In the genomic region with DNA sequence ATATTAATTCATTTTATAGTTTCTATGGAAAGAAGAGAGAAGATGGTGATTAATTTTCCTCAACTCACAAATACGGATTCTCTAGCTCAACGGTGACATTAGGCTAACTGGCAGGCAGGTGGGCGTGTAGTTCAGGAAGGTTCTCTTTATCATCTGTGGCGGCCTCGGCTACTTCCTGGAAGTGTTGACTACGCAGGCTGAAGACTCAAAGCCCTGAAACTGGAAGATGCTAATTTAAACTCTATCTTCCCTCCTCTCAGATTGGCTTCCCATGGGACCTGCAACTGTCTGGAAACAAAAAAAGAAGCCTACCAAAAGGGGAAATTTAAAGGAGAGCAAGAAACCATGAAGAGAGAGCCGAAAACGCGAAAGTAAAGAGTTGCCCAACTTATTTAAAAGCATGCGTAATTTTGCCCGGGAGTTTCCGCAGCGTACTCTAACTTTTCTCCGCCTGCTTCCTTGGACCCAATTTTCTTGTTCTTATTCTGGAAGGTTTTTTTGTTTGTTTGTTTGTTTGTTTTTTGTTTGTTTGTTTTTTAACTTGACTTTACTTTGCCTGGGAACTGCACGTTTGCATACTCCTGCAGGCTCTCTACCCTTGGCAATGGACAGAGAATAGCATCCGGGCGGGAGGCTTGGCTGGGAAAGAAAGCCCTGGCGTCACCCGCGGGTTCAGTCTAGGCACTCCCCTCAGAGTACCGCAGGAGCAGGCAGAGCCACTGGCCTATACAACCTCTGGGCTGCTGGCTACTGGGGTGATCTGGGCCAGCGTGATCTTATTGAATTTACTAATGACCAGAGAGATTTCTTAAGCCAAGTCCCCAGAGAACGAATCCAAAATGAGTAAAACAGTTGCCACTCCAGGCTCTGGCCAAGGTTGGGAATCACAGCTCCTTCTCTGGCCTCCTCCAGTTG, we compare ENCODE assay signal across 18 mouse cellular contexts. TPM values are rescaled to one million over a fixed set of nuclear protein-coding genes. Genes with fewer than 3 reads are reported as not detected.
DNase-seq lines count a peak whose midpoint lies in the region; ATAC-seq and TF ChIP-seq lines count a peak whose summit lies in the region.
"Had no signal": no experiment of that assay in that cellular context is flagged by ENCODE, and none has a peak within 500 bp of the region (broad histone marks: within the 10 kb centered on the region; RNA-seq: fewer than 3 reads in every experiment).

No protein-coding gene starts in this region.

- 0 out of 2 replicates have a peak overlapping the region, but pooled peaks have one; percentile 14 for H3K4me2 ChIP-seq in heart, embryonic 11.5 days
- peak overlapping the region; percentile 82 for H3K4me2 ChIP-seq in CH12.LX (ENCODE audit: insufficient read depth, low read depth, poor library complexity, severe bottlenecking)
- no peak overlapping the region for H3K4me2 ChIP-seq in heart, postnatal 0 days (ENCODE audit: low read depth, low read length)
- H3K4me2 ChIP-seq: forebrain, embryonic 12.5 days; heart, embryonic 15.5 days; liver, embryonic 13.5 days had no signal

- no peak overlapping the region for H3K4me3 ChIP-seq in heart, embryonic 11.5 days (ENCODE audit: low read depth, low read length)
- peak overlapping the region in 1 of 3 experiments; percentile 32 for H3K4me3 ChIP-seq in CH12.LX (replicated peaks in 1 of 3; ENCODE audit: low read depth in 2 of 3, low read length in 2 of 3, poor library complexity in 1 of 3)
- H3K4me3 ChIP-seq in heart, postnatal 0 days (ENCODE audit: low read depth, low read length), result no peak overlapping the region
- H3K4me3 ChIP-seq: forebrain, embryonic 12.5 days; heart, embryonic 15.5 days; liver, embryonic 13.5 days had no signal

- intact Hi-C loops in heart, postnatal 25 days (cut with DNase I), result no loop called here

- no peak for DNase-seq in heart, postnatal 25 days (ENCODE audit: low spot score)
- DNase-seq in CH12.LX (ENCODE audit: extremely low read depth) (peak; percentile 75), ZHBTc4 (ENCODE audit: low read depth, low spot score) (peak; percentile 50)
- peak; percentile 18 for DNase-seq in heart, postnatal 0 days (ENCODE audit: low spot score)
- no peak for DNase-seq in layer of hippocampus, adult 9-10 months (ENCODE audit: low spot score)
- DNase-seq in right cerebral cortex, adult 18-20 months, result no peak
- DNase-seq in left cerebral cortex, adult 9 months (ENCODE audit: low spot score in 2 of 2), result no peak
- DNase-seq: B cell, adult 2 months; cerebellum, adult 8-10 months; kidney, adult 9 months; liver, embryonic 13.5 days; lung, postnatal 10 days had no signal

- no peaks in the 10 kb centered on the region for H3K36me3 ChIP-seq in heart, embryonic 11.5 days (ENCODE audit: control insufficient read depth, insufficient read depth, low read length)
- no peaks in the 10 kb centered on the region for H3K36me3 ChIP-seq in CH12.LX (replicated peaks in 1 of 2; ENCODE audit: control insufficient read depth in 1 of 2, insufficient read depth in 1 of 2, low read length in 1 of 2)
- no peaks in the 10 kb centered on the region for H3K36me3 ChIP-seq in heart, postnatal 0 days (replicated peaks; ENCODE audit: control insufficient read depth, insufficient read depth, low read length)
- H3K36me3 ChIP-seq: forebrain, embryonic 12.5 days; heart, embryonic 15.5 days; liver, embryonic 13.5 days had no signal

- in situ Hi-C loops in CH12.LX (cut with MboI; ENCODE audit: low pct_ligation_motif_present, low pct_unique_long_range_greater_than_20kb, low sequenced_read_pairs), result no loop called here

- dilution Hi-C loops in CH12.LX (cut with MboI; ENCODE audit: extremely low pct_ligation_motif_present, extremely low pct_unique_long_range_greater_than_20kb, low sequenced_read_pairs), result no loop called here

- peak; percentile 40; the same call in 1 of the 2 replicates for TF ChIP-seq EP300 in CH12.LX (IDR thresholded peaks at IDR 0.05; ENCODE audit: low read length)
- no peak for TF ChIP-seq EP300 in heart, postnatal 0 days (IDR thresholded peaks at IDR 0.05; ENCODE audit: low read depth)

- ATAC-seq in heart, embryonic 11.5 days (replicated peaks; ENCODE audit: insufficient number of reproducible peaks, low FRiP score, low TSS enrichment), result no peak
- no peak for ATAC-seq in heart, postnatal 0 days (ENCODE audit: insufficient read depth, low read depth)

- H3K4me1 ChIP-seq in heart, embryonic 11.5 days (ENCODE audit: control insufficient read depth, insufficient read depth, low read length), result peaks cover 46% of the 10 kb centered on the region
- peaks cover 0 to 24% of the 10 kb centered on the region in 2 experiments; a peak in 2 of 4 replicates for H3K4me1 ChIP-seq in CH12.LX (ENCODE audit: control insufficient read depth in 1 of 2, insufficient read depth in 2 of 2)
- H3K4me1 ChIP-seq in heart, postnatal 0 days (ENCODE audit: control insufficient read depth, insufficient read depth), result peaks cover 31% of the 10 kb centered on the region
- H3K4me1 ChIP-seq: liver, embryonic 13.5 days had no signal

- WGBS in heart, embryonic 11.5 days (ENCODE audit: insufficient replicate concordance), result 21% methylated on average over 23 of the region's 23 CpGs
- 42% methylated on average over 23 of the region's 23 CpGs for WGBS in heart, postnatal 0 days

- H3K27ac ChIP-seq in heart, embryonic 11.5 days (ENCODE audit: low read depth, low read length), result no peak overlapping the region
- no peak overlapping the region for H3K27ac ChIP-seq in CH12.LX (ENCODE audit: insufficient read depth, low read depth)
- H3K27ac ChIP-seq in heart, postnatal 0 days (ENCODE audit: low read depth), result no peak overlapping the region
- H3K27ac ChIP-seq: forebrain, embryonic 12.5 days; heart, embryonic 15.5 days; liver, embryonic 13.5 days had no signal

- no peaks in the 10 kb centered on the region for H3K9me3 ChIP-seq in heart, embryonic 11.5 days (replicated peaks; ENCODE audit: control insufficient read depth, low read length)
- H3K9me3 ChIP-seq in CH12.LX (replicated peaks; ENCODE audit: low read length), result no peaks in the 10 kb centered on the region
- no peaks in the 10 kb centered on the region for H3K9me3 ChIP-seq in heart, postnatal 0 days (replicated peaks; ENCODE audit: control insufficient read depth, low read length)
- H3K9me3 ChIP-seq: forebrain, embryonic 12.5 days; heart, embryonic 15.5 days; liver, embryonic 13.5 days had no signal

- no peaks in the 10 kb centered on the region for H3K79me2 ChIP-seq in CH12.LX (replicated peaks; ENCODE audit: control insufficient read depth, extremely low read depth, insufficient read depth, poor library complexity, severe bottlenecking)

- no peak for TF ChIP-seq CTCF in CH12.LX (conservative IDR thresholded peaks at IDR 0.05 in 1 of 2, IDR thresholded peaks at IDR 0.05 in 1 of 2; ENCODE audit: low read depth in 2 of 2, low read length in 2 of 2)
- TF ChIP-seq CTCF in heart, postnatal 0 days (IDR thresholded peaks at IDR 0.05; ENCODE audit: low read depth), result no peak

- H3K27me3 ChIP-seq in heart, embryonic 11.5 days (ENCODE audit: control insufficient read depth, insufficient read depth, low read length), result no peaks in the 10 kb centered on the region
- no peaks in the 10 kb centered on the region for H3K27me3 ChIP-seq in CH12.LX (replicated peaks)
- 0 out of 2 replicates have a peak, but pooled peaks cover 8% of the 10 kb centered on the region for H3K27me3 ChIP-seq in heart, postnatal 0 days (ENCODE audit: control insufficient read depth, insufficient read depth, low read length)

- H3K9ac ChIP-seq in heart, embryonic 11.5 days (ENCODE audit: low read depth, low read length), result no peak overlapping the region
- no peak overlapping the region for H3K9ac ChIP-seq in CH12.LX (ENCODE audit: insufficient read depth, low read depth)
- no peak overlapping the region for H3K9ac ChIP-seq in heart, postnatal 0 days (replicated peaks; ENCODE audit: low read depth, low read length)
- H3K9ac ChIP-seq: forebrain, embryonic 12.5 days; heart, embryonic 15.5 days; liver, embryonic 13.5 days had no signal

- no peak for TF ChIP-seq RAD21 in CH12.LX (IDR thresholded peaks at IDR 0.05; ENCODE audit: low read depth, low read length)

- TF ChIP-seq POLR2A in CH12.LX (IDR thresholded peaks at IDR 0.05; ENCODE audit: low read depth, low read length), result no peak

TF ChIP-seq in CH12.LX, 34 proteins besides CTCF, POLR2A, EP300 and RAD21:
- TF ChIP-seq E2F4 (IDR thresholded peaks at IDR 0.05; ENCODE audit: insufficient replicate concordance, low read depth, low read length), result no peak
- TF ChIP-seq BHLHE40 (IDR thresholded peaks at IDR 0.05; ENCODE audit: low read depth, low read length), result peak; percentile 5; the same call in 1 of the 2 replicates
- TF ChIP-seq ETS1 (conservative IDR thresholded peaks at IDR 0.05; ENCODE audit: low read depth, low read length), result 0 out of 2 replicates have a peak, but pooled peaks have one; percentile 16
- no peak for TF ChIP-seq MAZ (IDR thresholded peaks at IDR 0.05; ENCODE audit: low read depth, low read length)
- TF ChIP-seq ZMIZ1 (IDR thresholded peaks at IDR 0.05; ENCODE audit: low read depth, low read length), result no peak
- 0 out of 2 replicates have a peak, but pooled peaks have one; percentile 18 for TF ChIP-seq IRF4 (IDR thresholded peaks at IDR 0.05; ENCODE audit: low read depth, low read length)
- TF ChIP-seq ZNF384 (IDR thresholded peaks at IDR 0.05; ENCODE audit: low read depth, low read length), result peak; percentile 24; the same call in 1 of the 2 replicates
- no peak for TF ChIP-seq JUN (IDR thresholded peaks at IDR 0.05; ENCODE audit: insufficient read depth, low read depth, low read length)
- no peak for TF ChIP-seq UBTF (IDR thresholded peaks at IDR 0.05; ENCODE audit: low read depth, low read length)
- no peak for TF ChIP-seq NRF1 (IDR thresholded peaks at IDR 0.05; ENCODE audit: low read depth, low read length)
- TF ChIP-seq ELF1 (IDR thresholded peaks at IDR 0.05; ENCODE audit: low read depth, low read length), result peak; percentile 75
- TF ChIP-seq MYC (IDR thresholded peaks at IDR 0.05; ENCODE audit: low read depth, low read length), result no peak
- TF ChIP-seq ZC3H11A (IDR thresholded peaks at IDR 0.05; ENCODE audit: low read depth, low read length), result no peak
- no peak for TF ChIP-seq KAT2A (IDR thresholded peaks at IDR 0.05; ENCODE audit: insufficient replicate concordance, low read length)

RNA-seq across cellular contexts. Expression of gene Hand2, which starts 24.4 kb away (rescaled TPM):
- polyA plus RNA-seq in heart, embryonic 11.5 days (2014; fragmentation: Nextera tagmentation; extraction: Ambion mirVana), result 17.2 and 17.9 TPM in 2 replicates
- total RNA-seq in heart, postnatal 25 days (2021), result 10 to 100 TPM; 49.0 to 56.6 TPM
- not detected in 2 replicates for total RNA-seq in CH12.LX (2012; rRNA removed)
- not detected in 2 replicates for total RNA-seq in CH12.LX (2014; rRNA removed)
- not detected in 2 replicates for polyA plus RNA-seq in CH12.LX (2012; ENCODE audit: insufficient read length, low read depth)
- total RNA-seq in heart, postnatal 0 days (2014; rRNA removed; ENCODE audit: low replicate concordance), result 33.2 and 39.5 TPM in 2 replicates
- 9.9 and 11.7 TPM in 2 replicates for polyA plus RNA-seq in heart, postnatal 0 days (2015; fragmentation: Nextera tagmentation; extraction: Ambion mirVana)
- total RNA-seq: layer of hippocampus, adult 18-20 months; left cerebral cortex, postnatal 10 days had no signal
- polyA plus RNA-seq: forebrain, embryonic 12.5 days; neural tube, embryonic 14.5 days had no signal

Comparison
In these comparisons a context has a peak if more than half of its experiments do, and no peak if none do; other contexts are left out.
1. DNase-seq: peak in CH12.LX (single experiment), ZHBTc4 (single experiment) and heart, postnatal 0 days (single experiment); none in heart, postnatal 25 days (single experiment), layer of hippocampus, adult 9-10 months (single experiment), right cerebral cortex, adult 18-20 months (single experiment) and left cerebral cortex, adult 9 months (0 of 2).
2. RNA of gene Hand2, which starts 24.4 kb away (total RNA-seq): 49.0 to 56.6 TPM in heart, postnatal 25 days and 33.2 to 39.5 TPM in heart, postnatal 0 days; not detected in CH12.LX; every median in the first group is over 10 times any median in the second.